Mouse (Mus musculus) myocyte (in vitro differentiated cells): Measurements from ENCODE around the gene Ttyh1.

Experiments
- E2F4 ChIP-seq: IDR thresholded peaks from one replicate; pipeline ENCODE4 v1.6.1; 2011; ENCODE audit warnings: mild to moderate bottlenecking, control low read depth, moderate library complexity; ENCODE audit not compliant: insufficient read depth
- MAX ChIP-seq: IDR thresholded peaks from one replicate; pipeline ENCODE4 v1.6.1; 2011; ENCODE audit warnings: low read depth, mild to moderate bottlenecking, control low read depth
- MYOD1 ChIP-seq, 3 experiments: IDR thresholded peaks; one replicate each; pipeline ENCODE4 v1.6.1; 2011; ENCODE audit warnings: control low read depth in 2 of 3, low read depth in 2 of 3, mild to moderate bottlenecking in 2 of 3, moderate library complexity in 1 of 3; ENCODE audit not compliant: insufficient read length in 2 of 3, control insufficient read depth in 1 of 3
- MYOG ChIP-seq, 3 experiments: IDR thresholded peaks; one replicate each; pipeline ENCODE4 v1.6.1; 2011; ENCODE audit warnings: control low read depth in 2 of 3, low read depth in 2 of 3, mild to moderate bottlenecking in 2 of 3; ENCODE audit not compliant: insufficient read length in 2 of 3, control insufficient read depth in 1 of 3, insufficient read depth in 1 of 3
- POLR2A ChIP-seq: IDR thresholded peaks from one replicate; pipeline ENCODE4 v1.6.1; 2011; ENCODE audit warnings: low read depth, mild to moderate bottlenecking, control low read depth, moderate library complexity; ENCODE audit not compliant: insufficient read length
- POLR2AphosphoS2 ChIP-seq: IDR thresholded peaks from one replicate; pipeline ENCODE4 v1.6.1; 2011; ENCODE audit warnings: low read depth, control low read depth; ENCODE audit not compliant: insufficient read length
- SRF ChIP-seq: IDR thresholded peaks from one replicate; pipeline ENCODE4 v1.6.1; 2011; ENCODE audit warnings: low read depth; ENCODE audit not compliant: control insufficient read depth, insufficient read length
- TCF12 ChIP-seq: IDR thresholded peaks from one replicate; pipeline ENCODE4 v1.6.1; 2011; ENCODE audit warnings: mild to moderate bottlenecking, control low read depth; ENCODE audit not compliant: poor library complexity, insufficient read depth, severe bottlenecking
- USF1 ChIP-seq: IDR thresholded peaks from one replicate; pipeline ENCODE4 v1.6.1; 2011; ENCODE audit warnings: low read depth, mild to moderate bottlenecking, control low read depth, moderate library complexity

DNA sequence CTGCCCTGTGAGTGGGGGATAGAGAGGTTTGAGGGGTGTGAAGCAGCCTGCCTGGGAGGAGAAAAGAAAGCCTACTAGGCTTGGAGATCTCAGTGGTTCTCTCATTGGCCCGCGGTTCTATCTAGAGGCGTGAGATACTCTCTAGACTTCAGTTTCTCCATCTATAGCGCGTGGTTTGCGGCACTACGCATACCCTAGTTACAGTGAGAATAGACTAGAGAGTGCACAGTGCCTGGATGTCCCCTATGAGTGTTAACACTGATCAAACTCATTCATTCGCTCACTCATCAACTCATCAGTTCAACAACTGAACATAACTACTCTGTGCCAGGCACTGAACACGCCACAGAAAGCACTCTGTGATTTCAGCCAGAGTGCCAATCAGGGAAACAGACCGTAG is 3.6 kb downstream of the Ttyh1 start:
- TF ChIP-seq USF1: no peak
- no peak for TF ChIP-seq SRF
- TF ChIP-seq MYOD1 (IDR thresholded peaks at IDR 0.05; ENCODE audit: control insufficient read depth in 1 of 3, insufficient read length in 2 of 3, low read depth in 2 of 3): no peak
- TF ChIP-seq MAX: no peak
- TF ChIP-seq POLR2A: no peak
- no peak for TF ChIP-seq MYOG (IDR thresholded peaks at IDR 0.05; ENCODE audit: control insufficient read depth in 1 of 3, insufficient read depth in 1 of 3, insufficient read length in 2 of 3, low read depth in 2 of 3)
- TF ChIP-seq E2F4: no peak
- no peak for TF ChIP-seq POLR2AphosphoS2
- no peak for TF ChIP-seq TCF12
